Comparison of ENCODE assay signal across 11 mouse cellular contexts in the genomic region with DNA sequence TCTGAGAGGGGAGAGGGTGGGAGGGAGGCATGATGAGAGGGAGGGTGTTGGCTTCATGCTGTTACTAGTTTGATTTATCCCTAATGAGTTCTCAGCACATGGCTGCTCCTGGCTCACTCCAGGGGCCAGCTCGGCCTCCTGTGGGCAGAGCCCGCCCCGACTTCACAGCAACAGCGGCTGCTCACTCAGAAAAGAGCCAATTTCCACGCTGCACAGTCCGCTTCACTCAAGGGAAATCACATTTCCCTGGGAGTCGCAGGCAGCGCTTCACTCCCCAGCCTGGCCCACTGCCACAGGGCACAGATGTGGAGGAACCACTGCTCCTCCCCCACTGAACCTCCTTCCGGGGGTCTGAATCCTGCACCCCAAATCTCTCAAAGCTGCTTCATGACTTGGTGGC. TPM values are rescaled to one million over a fixed set of nuclear protein-coding genes. Genes with fewer than 3 reads are reported as not detected.
DNase-seq lines count a peak whose midpoint lies in the region; ATAC-seq and TF ChIP-seq lines count a peak whose summit lies in the region.
"Had no signal": no experiment of that assay in that cellular context is flagged by ENCODE, and none has a peak within 500 bp of the region (broad histone marks: within the 10 kb centered on the region; RNA-seq: fewer than 3 reads in every experiment).

No protein-coding gene starts in this region.

- no peaks in the 10 kb centered on the region for H3K36me3 ChIP-seq in lung, embryonic 14.5 days (ENCODE audit: insufficient read depth)
- no peaks in the 10 kb centered on the region for H3K36me3 ChIP-seq in hindbrain, embryonic 12.5 days
- H3K36me3 ChIP-seq in limb, embryonic 12.5 days = no peaks in the 10 kb centered on the region

- H3K9me3 ChIP-seq in lung, embryonic 14.5 days (ENCODE audit: low read depth, low read length) = no peaks in the 10 kb centered on the region
- H3K9me3 ChIP-seq in hindbrain, embryonic 12.5 days (replicated peaks) = no peaks in the 10 kb centered on the region
- H3K9me3 ChIP-seq in limb, embryonic 12.5 days = no peaks in the 10 kb centered on the region

- H3K4me1 ChIP-seq in lung, embryonic 14.5 days (ENCODE audit: insufficient read depth) = peaks cover 5% of the 10 kb centered on the region; the same call in 1 of the 2 replicates
- peaks cover 22% of the 10 kb centered on the region for H3K4me1 ChIP-seq in hindbrain, embryonic 12.5 days
- peaks cover 15% of the 10 kb centered on the region; the same call in 1 of the 2 replicates for H3K4me1 ChIP-seq in limb, embryonic 12.5 days (replicated peaks)

- H3K4me3 ChIP-seq in lung, embryonic 14.5 days (ENCODE audit: low read depth, low read length) = no peak overlapping the region
- H3K4me3 ChIP-seq in hindbrain, embryonic 12.5 days = no peak overlapping the region
- H3K4me3 ChIP-seq in limb, embryonic 12.5 days (replicated peaks) = no peak overlapping the region

- no peak for TF ChIP-seq CTCF in lung, embryonic 14.5 days (IDR thresholded peaks at IDR 0.05; ENCODE audit: low read depth)

- no peak overlapping the region for H3K9ac ChIP-seq in lung, embryonic 14.5 days
- no peak overlapping the region for H3K9ac ChIP-seq in hindbrain, embryonic 12.5 days
- H3K9ac ChIP-seq in limb, embryonic 12.5 days (replicated peaks) = no peak overlapping the region
- H3K9ac ChIP-seq: liver, postnatal 0 days had no signal

- H3K27me3 ChIP-seq in lung, embryonic 14.5 days (ENCODE audit: insufficient read depth, low read length) = no peaks in the 10 kb centered on the region
- H3K27me3 ChIP-seq in hindbrain, embryonic 12.5 days = no peaks in the 10 kb centered on the region
- no peaks in the 10 kb centered on the region for H3K27me3 ChIP-seq in limb, embryonic 12.5 days

- no peak overlapping the region for H3K4me2 ChIP-seq in lung, embryonic 14.5 days
- no peak overlapping the region for H3K4me2 ChIP-seq in hindbrain, embryonic 12.5 days (replicated peaks)
- 0 out of 2 replicates have a peak overlapping the region, but pooled peaks have one; percentile 11 for H3K4me2 ChIP-seq in limb, embryonic 12.5 days

- 10% methylated on average over 9 of the region's 9 CpGs for WGBS in lung, embryonic 14.5 days
- 6% methylated on average over 9 of the region's 9 CpGs for WGBS in hindbrain, embryonic 12.5 days
- WGBS in limb, embryonic 12.5 days = 9% methylated on average over 9 of the region's 9 CpGs

- ATAC-seq in lung, embryonic 14.5 days (ENCODE audit: insufficient read depth) = peak; percentile 35; the same call in 1 of the 2 replicates
- ATAC-seq in hindbrain, embryonic 12.5 days (ENCODE audit: low FRiP score) = peak; percentile 83
- ATAC-seq in limb, embryonic 12.5 days (ENCODE audit: insufficient number of reproducible peaks, insufficient read depth, low FRiP score, low TSS enrichment, low read depth) = no peak
- no peak for ATAC-seq in megakaryocyte progenitor cell, adult 5-6 weeks (replicated peaks; ENCODE audit: poor library complexity)
- ATAC-seq: liver, postnatal 0 days had no signal

- intact Hi-C loops in gastrocnemius, postnatal 36 days (cut with DNase I) = loop anchor here (10.0 kb wide), 1 partner anchor 338 kb away; no protein-coding TSS in a partner anchor

- DNase-seq in lung, embryonic 14.5 days = peak; percentile 23
- no peak for DNase-seq in lung, postnatal 14 days
- peak; percentile 37 for DNase-seq in retina, embryonic 14.5 days (ENCODE audit: low spot score)
- DNase-seq in urinary bladder, postnatal 4 days (ENCODE audit: low spot score in 2 of 2) = no peak
- no peak for DNase-seq in gastrocnemius, postnatal 36 days
- DNase-seq: liver, postnatal 0 days had no signal

- H3K27ac ChIP-seq in lung, embryonic 14.5 days (ENCODE audit: low read depth) = no peak overlapping the region
- H3K27ac ChIP-seq in hindbrain, embryonic 12.5 days = peak overlapping the region; percentile 60
- no peak overlapping the region for H3K27ac ChIP-seq in limb, embryonic 12.5 days

RNA-seq across cellular contexts. Expression of gene Psd4, which starts 49.3 kb away (rescaled TPM):
- 0.79 and 1.8 TPM in 2 replicates for polyA plus RNA-seq in lung, embryonic 14.5 days (2014; fragmentation: Nextera tagmentation; extraction: Ambion mirVana)
- 1.7 and 2.0 TPM in 2 replicates for polyA plus RNA-seq in hindbrain, embryonic 12.5 days (2016; fragmentation: Nextera tagmentation; extraction: Ambion mirVana)
- polyA plus RNA-seq in limb, embryonic 12.5 days (2016; fragmentation: Nextera tagmentation; extraction: Ambion mirVana) = 0.78 and 2.5 TPM in 2 replicates
- under 1 TPM; 0.27 to 0.87 TPM for total RNA-seq in gastrocnemius, postnatal 36 days (2021)
- total RNA-seq in megakaryocyte progenitor cell, adult 5-6 weeks (2015) = 43.0 and 43.9 TPM in 2 replicates
- total RNA-seq in megakaryocyte progenitor cell, adult 5-6 weeks (2017) = 74.4 and 81.0 TPM in 2 replicates

RNA-seq across cellular contexts. Expression of gene Pax8, which starts 58.7 kb away (rescaled TPM):
- not detected in 2 replicates for polyA plus RNA-seq in lung, embryonic 14.5 days (2014; fragmentation: Nextera tagmentation; extraction: Ambion mirVana)
- polyA plus RNA-seq in hindbrain, embryonic 12.5 days (2016; fragmentation: Nextera tagmentation; extraction: Ambion mirVana) = 27.1 and 39.0 TPM in 2 replicates
- not detected in 2 replicates for polyA plus RNA-seq in limb, embryonic 12.5 days (2016; fragmentation: Nextera tagmentation; extraction: Ambion mirVana)
- not detected for total RNA-seq in gastrocnemius, postnatal 36 days (2021)
- 1.3 and 2.9 TPM in 2 replicates for total RNA-seq in megakaryocyte progenitor cell, adult 5-6 weeks (2015)
- total RNA-seq in megakaryocyte progenitor cell, adult 5-6 weeks (2017) = 0.20 and 1.1 TPM in 2 replicates
- total RNA-seq: common myeloid progenitor, adult 5-6 weeks had no signal
- polyA plus RNA-seq: heart, postnatal 0 days; liver, postnatal 0 days had no signal

Comparison
In these comparisons a context has a peak if more than half of its experiments do, and no peak if none do; other contexts are left out.
1. DNase-seq: peak in lung, embryonic 14.5 days (single experiment) and retina, embryonic 14.5 days (single experiment); none in lung, postnatal 14 days (single experiment), urinary bladder, postnatal 4 days (0 of 2) and gastrocnemius, postnatal 36 days (0 of 2).
2. ATAC-seq: peak in lung, embryonic 14.5 days (single experiment) and hindbrain, embryonic 12.5 days (single experiment); none in limb, embryonic 12.5 days (single experiment) and megakaryocyte progenitor cell, adult 5-6 weeks (single experiment).
3. RNA of gene Pax8, which starts 58.7 kb away (polyA plus RNA-seq): 27.1 to 39.0 TPM in hindbrain, embryonic 12.5 days; not detected in lung, embryonic 14.5 days and not detected in limb, embryonic 12.5 days; every median in the first group is over 10 times any median in the second.